Mouse (Mus musculus) macrophage (primary cell): ENCODE data around the gene Hspb6. TPM values are rescaled to one million over a fixed set of nuclear protein-coding genes. Genes with fewer than 3 reads are reported as not detected.
A peak's percentile ranks its signal among the peaks of the same experiment; 100 is the strongest.

Source experiments
- H3K27ac ChIP-seq: fragments of 350-480 bp; formaldehyde crosslinking; 2 replicates; pipeline ENCODE4 v1.9.0; 2021
- H3K36me3 ChIP-seq: fragments of 350-480 bp; formaldehyde crosslinking; 2 replicates; pipeline ENCODE4 v1.9.0; 2021; ENCODE audit errors: inconsistent target
- H3K4me3 ChIP-seq: fragments of 350-480 bp; formaldehyde crosslinking; 2 replicates; pipeline ENCODE4 v1.9.0; 2021; ENCODE audit errors: inconsistent target
- H3K79me2 ChIP-seq: fragments of 350-480 bp; formaldehyde crosslinking; 2 replicates; pipeline ENCODE4 v1.9.0; 2021; ENCODE audit errors: inconsistent target
- WGBS: methylation state at CpG from one replicate; pipeline ENCODE4 v1.1.7; 2026; ENCODE audit warnings: inconsistent platforms; ENCODE audit not compliant: missing documents; 5-methylcytosine and 5-hydroxymethylcytosine counted together
- polyA plus RNA-seq: library from polyadenylated mRNA; stranded (reverse); fragments of 250-400 nt; gene quantifications from 3 replicates; pipeline ENCODE4 v1.2.4, GENCODE M21; 2018; ENCODE audit warnings: inconsistent platforms
- total RNA-seq, 78 experiments: library from RNA; depleted of rRNA; stranded (reverse); fragments of 250-400 nt; gene quantifications; 1 replicate in 9 of 78; 2 replicates in 24 of 78; 3 replicates in 43 of 78; 4 replicates in 2 of 78; pipeline ENCODE4 v1.2.4; 2018; ENCODE audit warnings: inconsistent platforms in 56 of 78

Gene Hspb6
- 1 to 10 TPM in 16 of 26 experiments, under 1 TPM in 6, not detected in 4; 0.55 to 5.9 (median 1.8) TPM for total RNA-seq (2018; cell fraction: chromatin; rRNA removed)
- 1 to 10 TPM; 1.8 to 4.1 (median 3.1) TPM for total RNA-seq (2018; cell fraction: cytosol; rRNA removed)
- total RNA-seq (2018; cell fraction: nucleus; rRNA removed), result 1 to 10 TPM in 18 of 26 experiments, under 1 TPM in 8; 0.58 to 8.4 (median 1.5) TPM
- polyA plus RNA-seq, result 3.0 to 7.5 TPM (median 3.9 TPM) in 3 replicates

- H3K36me3 ChIP-seq, result peaks cover 27% of the 10 kb centered on the region; the same call in 1 of the 2 replicates
- no peaks in the 10 kb centered on the region for H3K79me2 ChIP-seq
- 1% methylated on average over 44 of the region's 44 CpGs for WGBS
- H3K27ac ChIP-seq, result peak within 1 kb of the TSS; percentile 90
- H3K4me3 ChIP-seq, result peak within 1 kb of the TSS; percentile 82
These were observed at the start of gene Hspb6, which contains the start of gene Proser3 for GRCm38 (mm10) chr7:30552102-30553020. Gene Hspb6, plus strand, starts transcription at chr7:30552178. Gene Proser3, minus strand, starts transcription at chr7:30552299.

- 35% methylated on average over 3 of the region's 4 CpGs for WGBS
- Histone ChIP-seq H3K27ac (no peak overlapping the region), H3K79me2 (no peaks in the 10 kb centered on the region), H3K36me3 (no peaks in the 10 kb centered on the region), H3K4me3 (no peak overlapping the region)
These were observed 43.9 kb upstream of the Hspb6 start for GRCm38 (mm10) chr7:30508061-30508460.

- Histone ChIP-seq H3K36me3 (no peaks in the 10 kb centered on the region), H3K4me3 (no peak overlapping the region), H3K79me2 (no peaks in the 10 kb centered on the region), H3K27ac (no peak overlapping the region)
- WGBS, result 79% methylated on average over 24 of the region's 24 CpGs
These were observed 36.8 kb upstream of the Hspb6 start for GRCm38 (mm10) chr7:30515003-30515760.

GRCm38 (mm10) chr7:30518325-30518724 is 33.7 kb upstream of the Hspb6 start:
- Histone ChIP-seq H3K27ac (no peak overlapping the region), H3K36me3 (no peaks in the 10 kb centered on the region), H3K4me3 (no peak overlapping the region), H3K79me2 (no peaks in the 10 kb centered on the region)
- 63% methylated on average over 7 of the region's 8 CpGs for WGBS

- Histone ChIP-seq H3K36me3 (no peaks in the 10 kb centered on the region), H3K4me3 (no peak overlapping the region), H3K79me2 (no peaks in the 10 kb centered on the region), H3K27ac (no peak overlapping the region)
- 65% methylated on average over 4 of the region's 4 CpGs for WGBS
These were observed 31.6 kb upstream of the Hspb6 start for GRCm38 (mm10) chr7:30520396-30520795.

- H3K79me2 ChIP-seq, result no peaks in the 10 kb centered on the region
- H3K27ac ChIP-seq, result no peak overlapping the region
- H3K4me3 ChIP-seq, result no peak overlapping the region
- no peaks in the 10 kb centered on the region for H3K36me3 ChIP-seq
- WGBS, result 89% methylated on average over 5 of the region's 5 CpGs
These were observed 31.1 kb upstream of the Hspb6 start for GRCm38 (mm10) chr7:30520856-30521255.

GRCm38 (mm10) chr7:30522871-30523270 is 29.1 kb upstream of the Hspb6 start:
- no peaks in the 10 kb centered on the region for H3K36me3 ChIP-seq
- no peak overlapping the region for H3K27ac ChIP-seq
- no peak overlapping the region for H3K4me3 ChIP-seq
- H3K79me2 ChIP-seq, result no peaks in the 10 kb centered on the region
- 96% methylated on average over 10 of the region's 10 CpGs for WGBS

GRCm38 (mm10) chr7:30524487-30524886 is 27.5 kb upstream of the Hspb6 start:
- H3K36me3 ChIP-seq, result no peaks in the 10 kb centered on the region
- WGBS, result 92% methylated on average over 6 of the region's 6 CpGs
- no peak overlapping the region for H3K4me3 ChIP-seq
- H3K27ac ChIP-seq, result no peak overlapping the region
- no peaks in the 10 kb centered on the region for H3K79me2 ChIP-seq

- Histone ChIP-seq H3K79me2 (no peaks in the 10 kb centered on the region), H3K36me3 (no peaks in the 10 kb centered on the region), H3K4me3 (no peak overlapping the region), H3K27ac (no peak overlapping the region)
- 94% methylated on average over 10 of the region's 10 CpGs for WGBS
These were observed 26.0 kb upstream of the Hspb6 start for GRCm38 (mm10) chr7:30525954-30526353.

GRCm38 (mm10) chr7:30526399-30526798 is 25.6 kb upstream of the Hspb6 start:
- Histone ChIP-seq H3K79me2 (no peaks in the 10 kb centered on the region), H3K4me3 (no peak overlapping the region), H3K36me3 (no peaks in the 10 kb centered on the region), H3K27ac (no peak overlapping the region)
- WGBS, result 91% methylated on average over 17 of the region's 17 CpGs

GRCm38 (mm10) chr7:30526981-30527380 is 25.0 kb upstream of the Hspb6 start:
- H3K36me3 ChIP-seq, result no peaks in the 10 kb centered on the region
- 94% methylated on average over 14 of the region's 14 CpGs for WGBS
- no peak overlapping the region for H3K4me3 ChIP-seq
- H3K79me2 ChIP-seq, result no peaks in the 10 kb centered on the region
- no peak overlapping the region for H3K27ac ChIP-seq

GRCm38 (mm10) chr7:30531291-30531815 is 20.6 kb upstream of the Hspb6 start:
- H3K36me3 ChIP-seq, result no peaks in the 10 kb centered on the region
- WGBS, result 96% methylated on average over 9 of the region's 9 CpGs

GRCm38 (mm10) chr7:30532931-30533330 is 19.0 kb upstream of the Hspb6 start:
- Histone ChIP-seq H3K36me3 (no peaks in the 10 kb centered on the region), H3K27ac (no peak overlapping the region), H3K79me2 (no peaks in the 10 kb centered on the region), H3K4me3 (no peak overlapping the region)
- WGBS, result 90% methylated on average over 8 of the region's 8 CpGs

More at GRCm38 (mm10) chr7:30531291-30531815, 20.6 kb upstream of the Hspb6 start:
- Histone ChIP-seq H3K4me3 (no peak overlapping the region), H3K27ac (no peak overlapping the region), H3K79me2 (no peaks in the 10 kb centered on the region)

- 41% methylated on average over 25 of the region's 26 CpGs for WGBS
- peak overlapping the region; percentile 14; the same call in 1 of the 2 replicates for H3K4me3 ChIP-seq
- no peaks in the 10 kb centered on the region for H3K79me2 ChIP-seq
- H3K27ac ChIP-seq, result no peak overlapping the region
- H3K36me3 ChIP-seq, result no peaks in the 10 kb centered on the region
These were observed 17.9 kb upstream of the Hspb6 start for GRCm38 (mm10) chr7:30533941-30534632.
